Mouse (Mus musculus) thymus, postnatal 25 days (tissue): ENCODE measurements around the gene Ttc22.

Experiments used
- DNase-seq: peaks from one replicate; pipeline ENCODE4 v3.0.0; 2022

Gene Ttc22

DNA sequence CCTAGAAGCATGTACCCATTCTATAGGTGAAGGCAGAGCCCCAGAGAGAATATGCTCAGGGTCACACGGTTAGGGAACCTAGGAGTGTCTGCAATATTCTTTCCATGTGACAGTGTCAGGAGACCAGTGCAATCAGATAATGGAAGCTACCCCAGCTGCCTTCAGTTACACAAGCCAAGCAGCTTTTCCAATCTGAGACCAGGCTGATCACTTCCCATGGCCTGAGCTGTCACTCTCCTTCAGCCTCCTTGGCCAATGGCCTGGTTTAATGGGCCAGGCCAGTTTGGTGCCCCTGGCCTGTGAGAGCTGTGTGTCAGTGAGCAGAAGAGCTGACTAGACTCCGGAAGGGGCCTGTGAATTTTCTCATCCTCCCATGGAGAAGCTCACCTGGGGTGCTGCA lies 43.0 kb downstream of the Ttc22 start:
- DNase-seq: no peak

DNA sequence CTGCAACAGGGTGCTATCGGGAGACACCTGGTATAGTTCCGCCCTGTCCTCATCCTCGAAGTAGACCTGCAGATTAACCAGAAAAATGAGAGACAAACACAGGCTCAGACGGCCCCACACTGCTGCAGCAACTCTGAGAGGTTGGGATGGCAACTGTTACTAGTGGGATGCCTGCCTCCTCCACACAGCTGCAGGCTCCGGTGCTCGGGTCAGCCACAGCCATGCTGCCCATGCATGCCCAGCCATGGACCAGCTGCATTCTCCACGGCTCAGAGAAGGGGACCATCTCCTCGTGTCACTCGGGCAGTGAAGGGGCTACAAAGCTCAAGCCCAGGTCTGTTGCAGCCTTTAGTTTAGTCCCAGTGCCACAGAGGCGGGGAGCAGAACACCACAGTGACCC lies 43.4 kb downstream of the Ttc22 start:
- no peak for DNase-seq

DNA sequence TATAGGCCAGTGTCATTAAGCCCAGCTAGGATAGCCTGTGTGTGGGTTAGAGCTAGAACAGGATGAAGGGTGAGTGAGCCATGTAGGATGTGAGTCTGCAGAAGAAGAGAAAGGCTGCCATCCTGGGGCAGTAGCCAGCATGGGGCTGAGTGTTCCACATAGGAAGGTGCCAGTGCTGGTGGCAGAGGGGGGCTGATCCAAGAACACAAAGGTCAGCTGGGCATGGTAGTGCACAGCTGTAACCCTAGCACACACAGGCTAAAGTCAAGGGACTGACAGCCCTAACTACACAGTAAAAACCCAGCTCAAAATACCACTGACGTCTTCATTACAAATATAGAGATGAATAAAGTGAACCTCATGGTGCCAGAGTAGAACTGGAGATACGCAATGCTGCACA lies 44.3 kb downstream of the Ttc22 start:
- no peak for DNase-seq

DNA sequence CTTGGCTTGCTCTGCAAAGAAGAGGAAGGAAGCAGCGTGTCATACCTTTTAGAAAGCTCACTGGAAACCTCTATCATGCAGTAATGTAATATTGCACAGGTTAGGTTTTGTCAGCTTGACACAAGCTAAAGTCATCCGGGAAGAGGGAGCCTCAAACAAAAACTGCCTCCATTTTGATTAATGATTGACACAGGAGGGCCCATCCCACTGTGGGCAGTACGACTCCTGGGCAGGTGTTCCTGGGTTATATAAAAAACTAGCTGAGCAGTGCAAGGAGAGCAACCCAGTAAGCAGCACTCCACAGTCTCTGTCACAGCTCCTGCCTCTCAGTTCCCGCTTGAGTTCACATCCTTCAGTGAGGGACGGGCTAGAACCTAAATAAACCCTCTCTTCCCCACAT lies 54.5 kb downstream of the Ttc22 start:
- no peak for DNase-seq

DNA sequence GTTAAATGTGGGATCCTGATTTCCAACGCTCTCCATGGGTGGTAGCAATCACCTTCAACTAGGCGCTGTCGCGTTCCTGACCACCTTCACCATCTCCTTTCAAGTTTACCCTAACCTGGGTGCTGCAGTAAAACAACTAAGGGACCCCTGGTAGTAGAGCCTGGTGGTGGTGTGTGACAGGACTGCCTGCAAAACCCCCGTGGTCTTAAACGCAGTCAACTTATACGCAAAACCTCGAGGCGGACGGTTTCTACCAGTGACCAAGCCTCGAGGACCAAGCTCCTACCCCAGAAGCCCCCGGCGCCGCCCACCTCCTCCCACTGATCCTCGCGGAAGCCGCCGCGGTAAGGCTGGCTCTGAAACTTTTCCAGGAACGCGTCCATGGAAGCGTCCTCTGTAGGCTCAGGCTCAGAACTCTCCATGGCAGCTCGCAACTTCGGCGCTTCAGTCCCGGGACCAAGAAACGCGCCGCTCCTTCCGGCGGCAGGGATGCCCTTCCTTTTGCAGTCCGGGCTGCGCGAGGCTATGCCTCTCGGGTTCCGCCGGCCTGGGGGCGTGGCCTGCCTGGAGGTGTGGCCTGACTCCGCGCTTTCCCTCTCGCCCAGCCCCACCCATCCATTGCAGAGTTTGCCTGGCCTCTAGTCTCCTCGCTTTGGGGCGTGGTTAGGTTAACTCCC lies 56.3 kb downstream of the Ttc22 start, which contains the start of gene Ttc4:
TSS of gene Ttc4 (minus strand) at position 503 of the 677 bp plus-strand sequence.
- DNase-seq: peak; percentile 91

DNA sequence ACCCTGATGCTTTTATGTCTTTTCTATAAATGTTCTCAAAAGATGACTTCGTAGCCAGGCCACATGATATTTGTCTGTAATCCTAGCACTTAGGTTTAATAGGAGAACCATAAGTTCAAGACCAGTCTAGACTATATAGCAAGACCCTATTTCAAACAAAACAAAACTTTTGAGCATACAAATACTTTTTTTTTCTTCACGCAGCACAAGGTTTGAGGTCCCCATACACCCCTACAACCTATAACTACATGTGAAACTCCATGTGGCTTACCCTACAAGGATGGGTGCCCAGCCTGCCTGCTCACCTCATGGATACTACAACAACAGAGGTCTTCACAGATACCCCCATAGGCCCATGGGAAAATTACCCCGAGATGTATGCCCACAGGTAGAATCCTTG lies 56.9 kb downstream of the Ttc22 start:
- no peak for DNase-seq

DNA sequence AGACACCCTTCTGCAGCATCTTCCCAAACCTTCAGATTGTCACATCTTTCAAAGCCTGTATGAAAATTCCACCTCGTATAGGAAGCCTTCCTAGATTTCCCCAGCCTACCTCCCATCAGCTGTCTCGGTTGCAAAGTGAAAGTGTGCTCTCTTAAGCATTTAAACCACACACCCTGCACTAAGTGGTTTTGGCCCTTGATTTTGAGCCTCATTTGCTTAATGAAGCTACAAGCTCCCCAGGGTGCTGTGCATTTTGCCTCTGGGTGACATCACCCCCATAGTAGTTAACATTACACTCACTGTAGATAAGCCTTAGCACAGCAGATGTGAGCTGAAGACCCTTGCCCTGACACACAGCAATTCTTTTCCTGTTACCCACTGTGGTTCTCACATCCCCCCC lies 58.7 kb downstream of the Ttc22 start:
- no peak for DNase-seq

DNA sequence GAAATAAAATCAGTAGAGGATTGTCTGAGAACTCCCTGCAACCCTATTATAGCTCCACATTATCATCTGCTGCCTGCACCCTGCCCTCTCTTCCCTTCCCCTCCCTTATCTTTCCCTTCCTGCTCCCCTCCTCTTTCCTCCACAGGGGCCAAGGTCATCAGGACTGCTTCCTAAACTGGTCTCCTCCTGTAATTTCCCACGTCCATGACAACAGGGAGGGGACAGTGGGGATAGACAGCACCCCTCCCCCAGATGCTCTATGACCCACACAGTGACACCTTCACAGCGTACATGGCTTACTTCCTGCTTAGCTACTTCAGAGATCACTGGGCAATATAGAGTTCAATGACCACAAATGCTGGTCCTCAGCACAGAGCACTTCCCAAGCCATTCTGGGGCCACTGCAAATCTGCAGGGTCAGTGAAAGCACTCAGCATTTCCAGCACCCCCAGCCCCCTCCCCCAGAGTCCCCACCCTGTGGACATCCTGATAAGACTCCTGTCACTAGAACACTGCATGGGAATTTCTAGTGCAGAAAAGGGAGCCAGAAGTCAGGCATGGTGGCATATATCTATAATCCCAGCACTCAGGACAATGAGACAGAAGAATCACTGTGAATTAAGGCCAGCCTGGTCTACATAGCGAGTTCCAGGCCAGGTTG lies 66.5 kb downstream of the Ttc22 start:
- no peak for DNase-seq
